Mouse (Mus musculus) kidney, postnatal 14 days (tissue): ENCODE measurements around the gene Lrriq1.

Experiments used
- DNase-seq: peaks from one replicate; pipeline ENCODE4 v3.0.0; 2022; ENCODE audit warnings: mixed read lengths

The Lrriq1 gene

GRCm38 (mm10) chr10:103235707-103236459 is at the start of gene Lrriq1:
Gene Lrriq1, minus strand, starts transcription at chr10:103236322.
- DNase-seq = peak; percentile 83

- DNase-seq = peak; percentile 16
Observed at GRCm38 (mm10) chr10:103253842-103254803, 18.0 kb upstream of the Lrriq1 start.

GRCm38 (mm10) chr10:103236460-103236772 is 294 bp upstream of the Lrriq1 start:
- DNase-seq = no peak

GRCm38 (mm10) chr10:103226646-103227045 is 9.5 kb downstream of the Lrriq1 start:
- DNase-seq = no peak

GRCm38 (mm10) chr10:103194655-103195328 is 41.3 kb downstream of the Lrriq1 start:
- DNase-seq = peak; percentile 31

- DNase-seq = peak; percentile 55
Observed at GRCm38 (mm10) chr10:103145769-103146379, 90.2 kb downstream of the Lrriq1 start.

- no peak for DNase-seq
Observed at GRCm38 (mm10) chr10:103144927-103145768, 91.0 kb downstream of the Lrriq1 start.

GRCm38 (mm10) chr10:103142526-103142925 is 93.6 kb downstream of the Lrriq1 start:
- DNase-seq = no peak

GRCm38 (mm10) chr10:103141532-103141931 is 94.6 kb downstream of the Lrriq1 start:
- DNase-seq = peak; percentile 54

GRCm38 (mm10) chr10:103140609-103141008 is 95.5 kb downstream of the Lrriq1 start:
- no peak for DNase-seq

GRCm38 (mm10) chr10:103114629-103115028 is 121.5 kb downstream of the Lrriq1 start:
- DNase-seq = no peak

GRCm38 (mm10) chr10:103108090-103108489 is 128.0 kb downstream of the Lrriq1 start:
- DNase-seq = no peak

GRCm38 (mm10) chr10:103086101-103086500 is 150.0 kb downstream of the Lrriq1 start:
- DNase-seq = no peak

- DNase-seq = no peak
Observed at GRCm38 (mm10) chr10:103049593-103049992, 186.5 kb downstream of the Lrriq1 start.

- no peak for DNase-seq
Observed at GRCm38 (mm10) chr10:103046623-103047022, 189.5 kb downstream of the Lrriq1 start.

- DNase-seq = no peak
Observed at GRCm38 (mm10) chr10:103045019-103045418, 191.1 kb downstream of the Lrriq1 start.

GRCm38 (mm10) chr10:103035002-103035640 is 201.0 kb downstream of the Lrriq1 start:
- no peak for DNase-seq

GRCm38 (mm10) chr10:103030931-103031330 is 205.2 kb downstream of the Lrriq1 start:
- no peak for DNase-seq

GRCm38 (mm10) chr10:103029730-103030490 is 206.2 kb downstream of the Lrriq1 start, which contains the start of gene Alx1:
Gene Alx1, minus strand, starts transcription at chr10:103030215.
- DNase-seq = no peak

- no peak for DNase-seq
Observed at GRCm38 (mm10) chr10:103029132-103029729, 206.9 kb downstream of the Lrriq1 start.
